Mouse (Mus musculus) macrophage (primary cell): Measurements from ENCODE around the gene Vmn1r135. TPM values are rescaled to one million over a fixed set of nuclear protein-coding genes. Genes with fewer than 3 reads are reported as not detected.
"Not testable (repeated sequence)": the region's sequence is repeated elsewhere in the genome, so short reads cannot be mapped to it uniquely, and the experiment has no call there.

Experiments used
- H3K27ac ChIP-seq: fragments of 350-480 bp; formaldehyde crosslinking; 2 replicates; pipeline ENCODE4 v1.9.0; 2021
- H3K36me3 ChIP-seq: fragments of 350-480 bp; formaldehyde crosslinking; 2 replicates; pipeline ENCODE4 v1.9.0; 2021; ENCODE audit errors: inconsistent target
- H3K4me3 ChIP-seq: fragments of 350-480 bp; formaldehyde crosslinking; 2 replicates; pipeline ENCODE4 v1.9.0; 2021; ENCODE audit errors: inconsistent target
- H3K79me2 ChIP-seq: fragments of 350-480 bp; formaldehyde crosslinking; 2 replicates; pipeline ENCODE4 v1.9.0; 2021; ENCODE audit errors: inconsistent target
- WGBS: methylation state at CpG from one replicate; pipeline ENCODE4 v1.1.7; 2026; ENCODE audit warnings: inconsistent platforms; ENCODE audit not compliant: missing documents; 5-methylcytosine and 5-hydroxymethylcytosine counted together
- polyA plus RNA-seq: library from polyadenylated mRNA; stranded (reverse); fragments of 250-400 nt; gene quantifications from 3 replicates; pipeline ENCODE4 v1.2.4, GENCODE M21; 2018; ENCODE audit warnings: inconsistent platforms
- total RNA-seq, 78 experiments: library from RNA; depleted of rRNA; stranded (reverse); fragments of 250-400 nt; gene quantifications; 1 replicate in 9 of 78; 2 replicates in 24 of 78; 3 replicates in 43 of 78; 4 replicates in 2 of 78; pipeline ENCODE4 v1.2.4; 2018; ENCODE audit warnings: inconsistent platforms in 56 of 78

Vmn1r135 gene
- not detected for total RNA-seq (2018; cell fraction: chromatin; rRNA removed)
- total RNA-seq (2018; cell fraction: cytosol; rRNA removed) = not detected
- total RNA-seq (2018; cell fraction: nucleus; rRNA removed) = not detected
- polyA plus RNA-seq = not detected in 3 replicates

- not testable (repeated sequence) for H3K36me3 ChIP-seq, H3K4me3 ChIP-seq, H3K27ac ChIP-seq, H3K79me2 ChIP-seq
- WGBS = no CpG with 5 or more reads among the region's 1 CpGs
Observed at GRCm38 (mm10) chr7:21832051-21832450, at the start of gene Vmn1r135. Vmn1r135 (plus strand) TSS chr7:21832351.

DNA sequence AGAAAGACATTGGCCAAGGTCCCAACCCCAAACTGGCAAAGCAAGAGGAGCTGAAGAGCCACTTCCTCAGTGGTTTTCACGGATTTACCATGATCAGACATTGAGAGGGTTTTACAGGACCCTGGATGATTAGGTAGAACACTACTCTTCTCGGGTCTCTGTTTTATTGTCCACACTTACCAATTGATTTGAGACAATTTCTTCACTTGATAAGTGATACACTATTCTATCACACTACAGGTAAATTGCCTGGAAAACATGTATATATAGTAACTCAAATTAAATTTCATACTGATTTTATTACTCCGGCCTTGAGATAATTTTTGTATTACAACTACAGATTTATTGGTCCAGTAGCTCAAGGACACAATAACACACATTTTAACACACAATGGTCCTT, 35.5 kb upstream of the Vmn1r135 start, which contains the start of gene Gm4177:
Gm4177 (minus strand) TSS at position 101 of the 400 bp plus-strand sequence.
- not testable (repeated sequence) for H3K4me3 ChIP-seq, H3K36me3 ChIP-seq, H3K27ac ChIP-seq, H3K79me2 ChIP-seq
- WGBS = no CpG with 5 or more reads among the region's 3 CpGs

DNA sequence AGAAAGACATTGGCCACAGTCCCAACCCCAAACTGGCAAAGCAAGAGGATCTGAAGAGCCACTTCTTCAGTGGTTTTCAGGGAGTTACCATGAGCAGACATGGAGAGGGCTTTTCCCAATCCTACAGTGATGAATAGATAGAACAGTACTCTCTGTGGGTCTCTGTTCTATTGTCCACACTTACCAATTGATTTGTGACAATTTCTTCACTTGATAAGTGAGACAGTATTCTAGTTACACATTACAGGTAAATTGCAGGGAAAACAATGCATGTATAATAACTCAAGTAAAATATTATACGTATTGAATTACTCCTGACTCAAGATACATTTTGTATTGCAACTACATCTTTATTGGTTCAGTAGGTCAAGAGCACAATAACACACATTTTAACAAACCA, 12.0 kb downstream of the Vmn1r135 start, which contains the start of gene Gm5725:
Gm5725 (minus strand) TSS at position 101 of the 400 bp plus-strand sequence.
- not testable (repeated sequence) for H3K27ac ChIP-seq, H3K4me3 ChIP-seq, H3K79me2 ChIP-seq, H3K36me3 ChIP-seq
- WGBS = no CpG with 5 or more reads among the region's 1 CpGs

Other genes with a start within 250 kb of the Vmn1r135 start
- not detected in 3 replicates for gene Vmn1r132, start 218.3 kb upstream of the Vmn1r135 start, polyA plus RNA-seq
- gene Gm4175, start 70.9 kb upstream of the Vmn1r135 start, polyA plus RNA-seq = not detected in 3 replicates
- gene Gm4177, start 35.6 kb upstream of the Vmn1r135 start, polyA plus RNA-seq = not detected in 3 replicates
- not detected in 3 replicates for gene Gm5725, start 11.9 kb downstream of the Vmn1r135 start, polyA plus RNA-seq
- gene Gm5891, start 88.9 kb downstream of the Vmn1r135 start, polyA plus RNA-seq = not detected in 3 replicates
- gene Vmn1r137, start 162.2 kb downstream of the Vmn1r135 start, polyA plus RNA-seq = not detected in 3 replicates
- not detected in 3 replicates for gene Vmn1r138, start 196.5 kb downstream of the Vmn1r135 start, polyA plus RNA-seq
- gene Gm6176, start 224.0 kb downstream of the Vmn1r135 start, polyA plus RNA-seq = not detected in 3 replicates
- gene Vmn1r139, start 236.7 kb downstream of the Vmn1r135 start, polyA plus RNA-seq = not detected in 3 replicates